Mouse (Mus musculus) T-helper 17 cell (primary cell): ENCODE results near the gene Mrps5.

Source experiments
- in situ Hi-C, 2 experiments: fragments of 300-600 bp; cut with MboI, MseI; formaldehyde crosslinking; loops; 1 replicate in 1 of 2; 2 replicates in 1 of 2; pipeline ENCODE4 v1.15.1; 2025; ENCODE audit warnings: high pct_unique_total_duplicates in 2 of 2

Gene Mrps5

GRCm38 (mm10) chr2:127612288-127612687, 25.3 kb downstream of the Mrps5 start:
- in situ Hi-C loops, result no loop called here

GRCm38 (mm10) chr2:127619311-127619710, 32.3 kb downstream of the Mrps5 start:
- in situ Hi-C loops, result no loop called here

GRCm38 (mm10) chr2:127622065-127622464, 35.0 kb downstream of the Mrps5 start:
- in situ Hi-C loops, result no loop called here

DNA sequence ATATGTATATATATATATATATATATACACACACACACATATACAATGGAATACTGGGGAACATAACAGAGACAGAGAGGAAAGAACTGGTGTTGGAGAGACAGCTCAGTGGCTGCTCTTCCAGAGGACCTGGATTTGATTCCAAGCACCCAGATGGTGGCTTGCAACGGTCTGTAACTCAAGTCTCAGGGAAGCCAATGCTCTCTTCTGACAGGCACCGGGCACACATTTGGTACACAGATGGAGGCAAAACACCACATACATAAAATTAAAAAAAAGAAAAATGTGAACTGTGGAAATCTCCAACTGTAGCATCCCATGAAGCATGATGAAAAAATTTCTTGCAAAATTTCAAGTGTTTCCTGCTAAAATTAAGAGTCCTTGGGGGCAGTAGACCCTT, 37.8 kb downstream of the Mrps5 start:
- in situ Hi-C loops, result no loop called here

DNA sequence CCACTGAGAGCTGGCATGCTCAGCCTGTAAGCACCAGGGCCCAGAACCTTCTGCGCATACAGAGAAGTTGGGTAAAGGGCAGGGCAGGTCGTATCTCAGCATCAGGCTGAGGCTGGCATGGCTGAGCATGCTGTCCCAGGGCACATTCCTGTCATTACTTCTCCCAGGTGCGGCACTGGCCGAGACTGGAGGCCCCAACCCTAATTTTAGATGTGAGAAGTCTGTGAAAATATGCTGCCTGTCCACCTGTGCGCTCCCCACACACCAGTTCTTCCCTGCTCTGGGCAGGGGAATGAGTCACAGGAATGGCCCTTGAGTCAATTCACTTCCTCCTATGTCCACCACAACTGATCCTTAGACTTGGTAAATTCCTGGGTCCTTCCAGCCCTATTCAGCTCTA, 38.6 kb downstream of the Mrps5 start:
- in situ Hi-C loops, result no loop called here

DNA sequence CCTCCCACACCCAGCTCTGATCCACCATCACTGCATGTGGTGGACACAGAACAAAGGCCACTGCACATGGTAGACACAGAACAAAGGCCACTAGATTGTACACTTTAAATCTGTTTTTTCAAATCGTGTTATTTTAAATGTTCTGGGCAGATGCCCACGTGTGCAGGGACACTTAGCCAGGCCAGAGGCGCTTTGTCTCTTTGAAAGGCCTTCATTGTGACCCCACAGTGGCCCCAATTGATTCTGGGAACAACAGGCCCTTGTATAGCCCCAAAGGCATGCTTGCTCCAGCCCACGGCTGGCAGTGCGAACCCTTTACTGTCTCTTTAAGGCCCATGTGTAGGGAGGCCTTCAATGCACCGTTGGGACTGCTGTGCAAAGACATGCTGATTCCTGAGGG, 40.3 kb downstream of the Mrps5 start:
- in situ Hi-C loops, result no loop called here

GRCm38 (mm10) chr2:127627990-127628570, 41.1 kb downstream of the Mrps5 start:
- in situ Hi-C loops, result no loop called here

DNA sequence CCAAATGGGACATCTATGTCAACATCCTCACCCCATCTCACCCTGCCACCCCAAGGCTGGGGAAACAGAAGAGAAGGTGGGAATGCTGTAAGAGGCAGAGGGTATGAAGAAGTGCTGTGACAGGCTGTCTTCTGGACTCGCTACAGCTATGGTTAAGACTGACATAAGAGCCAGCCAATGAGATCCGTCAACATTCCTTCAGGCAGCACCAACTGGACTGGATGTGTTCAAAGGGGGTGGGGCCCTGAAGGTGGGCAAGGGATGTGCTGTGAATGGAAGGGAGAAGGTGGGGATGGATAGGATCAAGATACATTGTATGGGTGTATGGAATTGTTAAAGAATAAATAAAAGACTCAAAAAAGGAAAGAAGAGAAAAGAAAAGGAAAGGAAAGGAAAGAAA, 45.6 kb downstream of the Mrps5 start:
- in situ Hi-C loops, result no loop called here

DNA sequence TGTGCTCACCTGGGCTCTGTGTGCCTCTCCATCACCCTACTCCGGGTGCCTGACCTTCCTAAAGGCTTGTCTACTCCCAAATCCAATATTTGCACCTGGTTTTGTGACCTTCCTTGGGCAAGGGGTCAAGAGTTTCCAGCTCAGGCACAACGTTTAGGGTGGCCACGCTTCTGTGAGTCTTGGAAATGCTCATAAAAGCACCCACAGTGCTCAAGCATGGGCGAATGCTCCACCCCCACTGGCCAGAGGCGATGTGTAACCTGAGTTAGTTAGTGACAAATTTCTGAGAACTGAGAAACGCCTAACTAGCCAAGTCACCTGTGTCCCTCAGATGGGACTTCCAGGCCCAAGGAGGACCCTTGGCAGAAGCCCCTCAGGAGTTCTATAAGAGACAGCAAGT, 48.6 kb downstream of the Mrps5 start:
- in situ Hi-C loops, result no loop called here

DNA sequence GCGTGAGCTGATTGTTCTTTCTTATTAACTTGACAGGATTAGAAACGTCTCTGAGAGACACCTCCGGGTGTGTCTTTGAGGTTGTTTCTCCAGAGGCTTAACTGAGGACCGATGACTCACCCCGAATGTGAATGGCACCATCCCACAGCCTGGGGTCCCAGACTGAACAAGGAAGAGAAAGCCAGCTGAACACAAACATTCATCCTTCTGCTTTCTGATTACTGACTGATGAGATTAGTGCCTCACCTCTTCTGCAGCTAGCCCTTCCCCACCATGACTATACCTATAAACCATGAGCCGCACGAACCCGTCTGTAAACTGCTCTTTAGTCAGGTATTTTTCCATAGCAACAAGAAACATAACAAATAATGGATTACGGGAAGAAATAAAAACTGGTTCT, 52.0 kb downstream of the Mrps5 start:
- in situ Hi-C loops, result no loop called here

- in situ Hi-C loops, result no loop called here
Measured at GRCm38 (mm10) chr2:127643728-127644704, 57.0 kb downstream of the Mrps5 start.

DNA sequence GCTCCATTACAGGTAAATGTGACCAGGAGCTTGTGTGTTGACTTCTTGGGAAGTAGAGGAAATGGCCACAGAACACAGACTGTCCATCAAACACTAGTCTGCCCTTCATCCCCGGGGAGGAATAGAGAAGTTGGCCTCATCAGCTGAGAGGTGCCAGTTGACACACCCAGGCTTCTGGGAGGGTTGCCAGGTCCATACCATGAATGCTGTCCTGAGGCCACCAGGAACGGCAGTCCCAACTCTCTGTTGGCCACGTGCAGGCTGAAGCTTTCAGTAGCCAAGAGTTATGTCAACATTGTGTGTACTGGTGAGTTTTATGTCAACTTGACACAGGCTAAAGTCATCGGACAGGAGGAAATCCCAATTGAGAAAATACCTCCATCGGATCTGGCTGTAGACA, 59.9 kb downstream of the Mrps5 start:
- in situ Hi-C loops, result loop anchor here in 1 of 2 experiments (5.0 kb wide), 1 partner anchor 35 kb away; no protein-coding TSS in a partner anchor

GRCm38 (mm10) chr2:127648145-127648544, 61.1 kb downstream of the Mrps5 start:
- in situ Hi-C loops, result loop anchor here in 1 of 2 experiments (5.0 kb wide), 1 partner anchor 34 kb away; no protein-coding TSS in a partner anchor

DNA sequence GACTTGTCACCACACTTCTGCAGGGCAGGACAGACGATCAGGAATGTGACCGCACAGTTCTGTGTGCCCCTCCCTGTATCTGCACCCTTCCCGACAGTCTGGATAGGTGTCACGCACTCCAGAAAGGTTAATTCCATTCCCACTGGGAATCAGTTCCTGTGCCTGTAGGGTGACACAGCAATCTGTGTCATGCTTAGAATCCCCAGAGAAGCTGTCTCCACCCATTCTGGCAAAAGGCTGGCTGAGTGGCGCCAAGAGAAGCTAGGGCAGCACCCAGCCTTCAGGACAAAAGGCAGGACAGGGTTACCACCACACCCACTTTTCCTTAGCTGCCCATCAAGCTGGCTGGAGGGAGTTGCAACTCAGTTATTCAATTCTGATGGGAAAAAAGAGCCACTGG, 62.9 kb downstream of the Mrps5 start:
- in situ Hi-C loops, result loop anchor here in 1 of 2 experiments (5.0 kb wide), 1 partner anchor 32 kb away; no protein-coding TSS in a partner anchor

DNA sequence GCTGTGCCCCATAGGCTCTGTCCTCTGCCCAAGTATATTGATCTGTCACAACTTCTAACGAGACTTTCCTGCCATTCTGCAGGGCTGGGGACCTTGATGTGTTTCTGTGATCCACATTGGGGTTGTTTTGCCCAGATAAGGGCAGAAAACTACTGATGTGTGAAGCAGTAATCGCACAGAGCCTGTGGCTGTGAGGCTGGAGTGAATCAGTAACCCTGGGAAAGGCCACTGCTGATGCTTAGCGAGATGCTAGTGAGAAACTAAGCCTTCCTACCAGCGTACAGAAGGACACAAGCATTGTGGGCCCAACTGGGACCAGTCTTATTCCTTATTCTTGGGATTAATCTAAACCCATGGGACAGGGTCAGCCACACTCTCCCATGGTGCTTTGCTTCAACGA, 64.6 kb downstream of the Mrps5 start:
- in situ Hi-C loops, result no loop called here

DNA sequence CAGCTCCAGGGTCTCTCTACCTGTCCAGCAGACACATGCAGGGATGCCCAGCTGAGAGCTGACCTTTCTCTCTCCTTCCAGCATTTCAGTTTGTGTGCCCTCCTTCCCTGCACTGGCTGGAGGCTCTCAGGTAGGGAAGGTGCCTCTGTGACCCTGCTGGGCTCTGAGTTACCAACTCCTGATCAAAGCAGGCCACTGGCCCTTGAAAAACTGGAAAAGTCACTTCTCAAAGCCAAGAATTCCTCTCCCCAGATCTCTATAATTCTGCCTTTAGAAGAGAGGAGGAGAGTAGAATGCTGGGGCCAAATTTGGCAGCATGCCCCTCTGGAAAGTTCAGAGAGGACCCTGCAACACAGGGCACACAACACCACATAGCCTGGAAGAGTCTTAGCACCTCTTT, 65.3 kb downstream of the Mrps5 start:
- in situ Hi-C loops, result no loop called here

- in situ Hi-C loops, result no loop called here
Measured at GRCm38 (mm10) chr2:127652805-127653204, 65.8 kb downstream of the Mrps5 start.

DNA sequence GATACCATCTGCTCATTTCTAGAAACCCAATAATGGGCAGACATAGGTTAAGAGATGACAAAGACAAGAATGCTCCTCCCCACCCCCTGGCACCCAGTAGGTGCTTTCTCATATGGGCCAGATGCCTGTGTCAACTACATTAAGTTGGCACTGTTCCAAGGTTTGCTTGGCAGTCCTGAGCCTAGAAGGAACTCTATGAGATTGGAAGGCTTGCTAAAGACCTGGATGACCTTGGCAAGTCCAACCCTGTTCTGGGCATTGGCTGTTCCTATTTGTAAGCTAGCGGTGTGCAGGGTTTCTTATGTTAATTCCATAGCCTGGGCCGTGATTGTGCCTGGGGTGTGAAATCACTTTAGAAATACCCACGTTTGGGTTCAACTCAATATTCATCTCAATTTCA, 67.8 kb downstream of the Mrps5 start:
- in situ Hi-C loops, result no loop called here

- in situ Hi-C loops, result no loop called here
Measured at GRCm38 (mm10) chr2:127655419-127655818, 68.4 kb downstream of the Mrps5 start.

GRCm38 (mm10) chr2:127656086-127656720, 69.2 kb downstream of the Mrps5 start, which contains the start of gene Mal:
Gene Mal, minus strand, starts transcription at chr2:127656695.
- in situ Hi-C loops, result no loop called here
